Mouse (Mus musculus): ENCODE measurements around the gene Med19. TPM values are rescaled to one million over a fixed set of nuclear protein-coding genes. Genes with fewer than 3 reads are reported as not detected.
"Not testable (repeated sequence)": the region's sequence is repeated elsewhere in the genome, so short reads cannot be mapped to it uniquely, and the experiment has no call there.

The Med19 gene
- total RNA-seq, 2 experiments from 2014 or later = 22.7 to 25.9 TPM

GRCm38 (mm10) chr2:84716423-84717355 is 38.5 kb downstream of the Med19 start:
- DNase-seq (ENCODE audit: low spot score in 2 of 2) = no peak

- DNase-seq (ENCODE audit: low spot score in 2 of 2) = no peak
Observed at GRCm38 (mm10) chr2:84717357-84717756, 39.2 kb downstream of the Med19 start.

GRCm38 (mm10) chr2:84720718-84721117 is 42.5 kb downstream of the Med19 start:
- DNase-seq (ENCODE audit: low spot score in 2 of 2) = no peak

GRCm38 (mm10) chr2:84721182-84721581 is 43.0 kb downstream of the Med19 start:
- no peak for DNase-seq (ENCODE audit: low spot score in 2 of 2)

- DNase-seq (ENCODE audit: low spot score in 2 of 2) = no peak
Observed at GRCm38 (mm10) chr2:84723856-84724255, 45.7 kb downstream of the Med19 start.

- no peak for DNase-seq (ENCODE audit: low spot score in 2 of 2)
Observed at GRCm38 (mm10) chr2:84725770-84726169, 47.6 kb downstream of the Med19 start.

- no peak for DNase-seq (ENCODE audit: low spot score in 2 of 2)
Observed at GRCm38 (mm10) chr2:84726716-84727115, 48.5 kb downstream of the Med19 start.

GRCm38 (mm10) chr2:84727172-84727858 is 49.1 kb downstream of the Med19 start, which contains the start of gene Clp1:
Gene Clp1 (minus strand): TSS chr2:84727350.
- peak; percentile 91 to 92 for DNase-seq (ENCODE audit: low spot score in 2 of 2)

GRCm38 (mm10) chr2:84728191-84728590 is 50.0 kb downstream of the Med19 start:
- not testable (repeated sequence) for DNase-seq (ENCODE audit: low spot score in 2 of 2)

- no peak for DNase-seq (ENCODE audit: low spot score in 2 of 2)
Observed at GRCm38 (mm10) chr2:84731206-84731605, 53.0 kb downstream of the Med19 start.

- DNase-seq (ENCODE audit: low spot score in 2 of 2) = no peak
Observed at GRCm38 (mm10) chr2:84732394-84732793, 54.2 kb downstream of the Med19 start.

GRCm38 (mm10) chr2:84733579-84734300 is 55.5 kb downstream of the Med19 start, which contains the start of gene Ypel4:
Gene Ypel4 (plus strand): TSS chr2:84734058.
- DNase-seq (ENCODE audit: low spot score in 2 of 2) = peak in 1 of 2 experiments; percentile 45

- no peak for DNase-seq (ENCODE audit: low spot score in 2 of 2)
Observed at GRCm38 (mm10) chr2:84734351-84734864, 56.2 kb downstream of the Med19 start.

- no peak for DNase-seq (ENCODE audit: low spot score in 2 of 2)
Observed at GRCm38 (mm10) chr2:84734919-84735318, 56.7 kb downstream of the Med19 start.

- DNase-seq (ENCODE audit: low spot score in 2 of 2) = no peak
Observed at GRCm38 (mm10) chr2:84735346-84735920, 57.2 kb downstream of the Med19 start.

- no peak for DNase-seq (ENCODE audit: low spot score in 2 of 2)
Observed at GRCm38 (mm10) chr2:84736312-84737161, 58.3 kb downstream of the Med19 start.

GRCm38 (mm10) chr2:84737451-84737925 is 59.3 kb downstream of the Med19 start:
- DNase-seq (ENCODE audit: low spot score in 2 of 2) = no peak

Data from adrenal gland, adult 18-20 months (tissue).